Mouse (Mus musculus): Measurements from ENCODE around the gene Kcna10.

GRCm38 (mm10) chr3:107149006-107149405, 33.9 kb upstream of the Kcna10 start:
- TF ChIP-seq POLR2A (IDR thresholded peaks at IDR 0.05; ENCODE audit: insufficient read depth, low read length) (no peak), CTCF (IDR thresholded peaks at IDR 0.05; ENCODE audit: low read depth, low read length) (peak; percentile 35)

Measured in ES-Bruce4 (cell line).